Mouse (Mus musculus) heart, embryonic 15.5 days (tissue): Measurements from ENCODE around the gene Cdr2. TPM values are rescaled to one million over a fixed set of nuclear protein-coding genes. Genes with fewer than 3 reads are reported as not detected.
"Not testable (repeated sequence)": the region's sequence is repeated elsewhere in the genome, so short reads cannot be mapped to it uniquely, and the experiment has no call there.

Experiments
- ATAC-seq: fragments of 200-750 bp; cut with Nextera tagmentation; replicated peaks from 2 replicates; pipeline ENCODE4 v1.8.0; 2017; ENCODE audit warnings: low read depth, moderate TSS enrichment; ENCODE audit not compliant: insufficient number of reproducible peaks, insufficient read depth, low FRiP score
- H3K27ac ChIP-seq: fragments of 300-500 bp; sonication (generic); 2 replicates; pipeline ENCODE4 v1.5.1; 2015; ENCODE audit warnings: mild to moderate bottlenecking, inconsistent platforms
- H3K27me3 ChIP-seq: fragments of 300-500 bp; sonication (generic); 2 replicates; pipeline ENCODE4 v1.6.1; 2015; ENCODE audit warnings: inconsistent platforms
- H3K36me3 ChIP-seq: fragments of 300-500 bp; sonication (generic); 2 replicates; pipeline ENCODE4 v1.6.1; 2015; ENCODE audit warnings: mild to moderate bottlenecking, inconsistent platforms
- H3K4me1 ChIP-seq: fragments of 300-500 bp; sonication (generic); replicated peaks from 2 replicates; pipeline ENCODE4 v1.6.1; 2015; ENCODE audit warnings: inconsistent platforms
- H3K4me2 ChIP-seq: fragments of 300-500 bp; sonication (generic); 2 replicates; pipeline ENCODE4 v1.6.1; 2015; ENCODE audit warnings: inconsistent platforms, mild to moderate bottlenecking, moderate library complexity
- H3K4me3 ChIP-seq: fragments of 300-500 bp; sonication (generic); 2 replicates; pipeline ENCODE4 v1.5.1; 2015; ENCODE audit warnings: mild to moderate bottlenecking, inconsistent platforms
- H3K9ac ChIP-seq: fragments of 300-500 bp; sonication (generic); 2 replicates; pipeline ENCODE4 v1.6.1; 2015; ENCODE audit warnings: mild to moderate bottlenecking, inconsistent platforms
- H3K9me3 ChIP-seq: fragments of 300-500 bp; sonication (generic); replicated peaks from 2 replicates; pipeline ENCODE4 v1.6.1; 2016; ENCODE audit warnings: inconsistent platforms
- WGBS: fragments of 180-500 bp; shearing (Covaris S2); methylation state at CpG from one replicate; pipeline ENCODE4 v1.1.7; 2015; ENCODE audit warnings: mixed read lengths; 5-methylcytosine and 5-hydroxymethylcytosine counted together
- polyA plus RNA-seq: library from polyadenylated mRNA; unstranded; fragments of >200 nt; fragmentation: Nextera tagmentation; extraction: Ambion mirVana; gene quantifications from 2 replicates; pipeline ENCODE4 v1.2.1, GENCODE M21; 2015

Gene Cdr2
- 13.2 and 14.8 TPM in 2 replicates for polyA plus RNA-seq

DNA sequence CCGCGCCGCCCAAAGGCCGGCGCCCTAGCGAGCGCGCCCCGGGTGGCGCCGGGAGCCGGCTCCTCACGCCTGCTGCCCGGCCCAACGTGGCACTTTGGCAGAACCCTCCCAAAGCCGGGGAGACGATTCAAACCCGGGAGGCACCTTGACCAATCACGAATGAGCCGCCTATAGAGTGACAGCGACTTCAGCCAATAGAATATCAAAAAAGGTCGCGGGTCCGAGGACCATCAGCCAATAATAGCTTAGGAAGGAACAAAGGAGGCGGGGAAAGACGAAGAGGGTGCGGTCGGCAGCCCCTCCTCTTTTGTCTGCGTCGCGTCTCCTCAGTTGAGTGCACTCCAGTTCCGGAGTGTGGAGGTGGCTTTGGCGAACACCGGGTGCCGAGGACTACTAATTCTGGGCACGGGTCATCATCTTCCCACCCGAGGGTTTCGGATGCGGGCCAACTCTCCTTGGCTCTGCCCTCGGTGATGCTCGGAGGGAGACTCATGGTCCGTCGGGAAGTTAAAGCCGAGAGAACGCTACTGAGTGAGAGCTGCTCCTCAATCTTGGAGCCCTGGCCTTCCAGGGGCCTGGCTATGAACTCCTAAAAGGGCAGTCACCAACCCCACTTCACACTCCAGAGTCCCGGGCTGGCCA, at the start of gene Cdr2, which contains the start of gene Mfsd13b:
Gene Cdr2 (minus strand): TSS at position 113 of the 642 bp plus-strand sequence.
Gene Mfsd13b (plus strand): TSS at position 310 of the 642 bp plus-strand sequence.
- Histone ChIP-seq H3K36me3 (no peaks in the 10 kb centered on the region), H3K9ac (peak within 1 kb of the TSS; percentile 75), H3K4me3 (peak within 1 kb of the TSS; percentile 67), H3K4me2 (peak within 1 kb of the TSS; percentile 86), H3K27ac (peak within 1 kb of the TSS; percentile 70), H3K9me3 (no peaks in the 10 kb centered on the region), H3K4me1 (peaks cover 9% of the 10 kb centered on the region), H3K27me3 (no peaks in the 10 kb centered on the region)
- WGBS, result under 1% methylated on average over 46 of the region's 46 CpGs
- ATAC-seq, result peak; percentile 97

DNA sequence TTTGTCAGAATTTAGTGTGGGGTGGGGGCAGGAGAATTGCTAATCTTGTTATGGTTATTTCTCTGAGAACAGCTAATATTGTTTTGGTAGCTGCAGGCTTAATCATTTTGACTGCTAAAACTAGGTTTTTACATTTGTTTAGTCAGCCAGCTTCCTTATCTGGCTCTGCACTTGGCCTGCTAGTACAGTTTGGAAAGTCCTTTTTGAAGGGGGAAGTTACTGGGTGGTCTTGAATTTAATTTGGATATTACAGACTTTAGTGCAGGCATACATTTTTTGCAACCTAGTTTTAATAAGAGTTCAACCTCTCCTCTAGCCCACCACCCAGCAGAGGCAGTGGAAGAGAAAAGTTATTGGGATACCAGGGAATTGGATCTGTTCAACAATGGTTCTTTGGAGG, 47.8 kb upstream of the Cdr2 start:
- peaks cover 27% of the 10 kb centered on the region for H3K27me3 ChIP-seq
- H3K9ac ChIP-seq, H3K4me2 ChIP-seq, H3K9me3 ChIP-seq, H3K4me3 ChIP-seq, H3K27ac ChIP-seq, H3K4me1 ChIP-seq, H3K36me3 ChIP-seq, ATAC-seq: not testable (repeated sequence)

DNA sequence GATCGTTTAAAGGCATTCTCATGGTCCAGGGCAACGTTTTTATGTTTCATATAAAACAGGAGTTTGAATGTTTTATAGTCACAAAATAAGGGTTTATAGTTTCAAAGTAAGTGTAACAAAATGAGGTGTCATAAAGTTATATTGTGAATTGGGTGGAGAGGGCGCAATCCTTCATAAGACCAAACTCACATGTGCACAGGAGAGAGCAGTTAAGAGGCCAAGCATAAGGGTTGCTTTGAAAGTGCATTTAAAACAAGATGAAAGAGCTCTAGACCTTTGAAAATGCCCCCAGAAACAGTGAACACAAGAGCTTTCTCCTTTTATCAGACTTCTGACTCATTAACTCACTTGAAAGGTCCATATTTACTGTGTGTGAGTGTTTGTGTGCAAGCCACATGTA, 44.2 kb upstream of the Cdr2 start:
- Histone ChIP-seq H3K27me3 (peaks cover 15% of the 10 kb centered on the region), H3K4me1 (no peaks in the 10 kb centered on the region), H3K9ac (no peak overlapping the region), H3K4me2 (no peak overlapping the region), H3K4me3 (no peak overlapping the region), H3K27ac (no peak overlapping the region), H3K9me3 (no peaks in the 10 kb centered on the region), H3K36me3 (no peaks in the 10 kb centered on the region)
- no peak for ATAC-seq
- 62% methylated on average over 3 of the region's 3 CpGs for WGBS

DNA sequence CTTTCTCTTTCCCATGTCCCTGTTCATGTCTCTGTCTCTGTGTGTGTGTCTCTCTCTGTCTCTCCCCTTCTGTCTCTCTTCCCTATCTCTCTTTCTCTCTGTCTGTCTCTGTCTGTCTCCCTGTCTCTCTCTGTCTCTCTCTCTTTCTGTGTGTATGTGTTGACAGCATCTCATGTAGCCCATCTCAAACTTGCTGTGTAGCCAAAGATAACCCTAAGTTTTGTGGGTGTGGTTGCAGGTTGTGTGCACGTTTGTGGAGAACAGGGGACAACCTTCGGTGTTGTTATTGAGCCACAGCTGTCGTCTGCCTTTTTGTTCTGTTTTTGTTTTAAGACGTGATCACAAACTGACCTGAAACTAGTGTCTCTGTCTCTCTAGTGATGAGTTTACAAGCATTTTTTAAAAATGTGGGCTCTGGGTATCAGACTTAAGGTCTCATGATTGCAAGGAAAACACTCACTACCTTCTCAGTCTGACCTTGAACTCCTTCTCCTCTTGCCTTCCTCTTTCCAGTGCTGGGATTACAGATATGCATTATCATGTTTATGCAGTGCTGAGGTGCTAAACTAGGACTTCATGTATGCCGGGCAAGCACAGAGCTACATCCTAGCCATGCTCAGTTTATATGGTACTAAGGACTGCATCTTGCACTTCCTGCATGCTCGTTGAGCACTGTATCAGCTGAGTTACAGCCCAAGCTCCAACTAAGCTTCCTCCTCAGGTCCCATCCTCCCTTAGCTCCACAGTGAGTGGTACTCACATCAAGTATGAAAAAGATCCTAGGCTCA, 43.3 kb upstream of the Cdr2 start:
- Histone ChIP-seq H3K4me3 (no peak overlapping the region), H3K9ac (no peak overlapping the region), H3K4me2 (no peak overlapping the region), H3K36me3 (no peaks in the 10 kb centered on the region), H3K27ac (no peak overlapping the region), H3K4me1 (no peaks in the 10 kb centered on the region), H3K27me3 (peaks cover 10% of the 10 kb centered on the region), H3K9me3 (no peaks in the 10 kb centered on the region)
- 56% methylated on average over 6 of the region's 6 CpGs for WGBS
- ATAC-seq, result no peak

DNA sequence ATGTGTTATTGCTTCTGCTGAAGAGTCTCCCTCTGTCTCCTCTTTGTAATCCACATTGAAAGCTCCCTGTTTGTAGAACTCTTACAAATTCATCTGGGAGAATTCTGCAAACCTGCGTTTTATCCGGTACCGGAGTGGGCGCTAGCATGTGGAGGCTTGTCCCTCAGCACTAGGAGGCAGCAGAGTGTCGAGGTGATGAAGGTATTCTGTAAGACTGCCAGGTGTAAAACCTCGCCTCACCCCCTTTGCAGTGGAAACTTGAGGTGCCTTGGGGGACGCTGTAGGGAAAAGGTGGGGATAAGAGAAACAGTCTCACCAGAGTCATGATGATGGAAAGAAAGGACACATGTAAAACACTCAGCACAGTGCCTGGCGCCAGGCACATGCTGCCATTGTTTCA, 38.2 kb upstream of the Cdr2 start:
- Histone ChIP-seq H3K9me3 (no peaks in the 10 kb centered on the region), H3K4me1 (no peaks in the 10 kb centered on the region), H3K27me3 (no peaks in the 10 kb centered on the region), H3K4me2 (no peak overlapping the region), H3K4me3 (no peak overlapping the region), H3K36me3 (no peaks in the 10 kb centered on the region), H3K27ac (no peak overlapping the region), H3K9ac (no peak overlapping the region)
- no peak for ATAC-seq
- 31% methylated on average over 8 of the region's 8 CpGs for WGBS

DNA sequence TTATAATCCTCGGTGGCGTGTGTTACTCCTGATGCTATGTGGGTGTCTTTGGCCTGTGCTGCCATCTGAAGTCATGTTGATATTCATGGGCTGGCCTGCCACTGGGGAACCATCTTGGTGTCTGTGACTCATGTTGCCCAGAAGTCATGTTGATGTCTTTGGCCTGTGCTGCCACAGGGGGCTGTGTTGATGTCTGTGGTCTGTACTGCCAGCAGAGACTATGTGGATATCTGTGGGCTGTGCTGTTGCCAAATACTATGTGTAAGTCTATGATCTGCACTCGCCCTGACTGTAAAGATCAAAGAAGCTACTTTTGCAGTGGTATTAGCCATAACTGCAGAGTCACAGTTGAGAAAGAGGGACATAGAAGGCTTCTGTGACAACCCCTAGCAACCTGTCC, 36.7 kb upstream of the Cdr2 start:
- no peak overlapping the region for H3K4me2 ChIP-seq
- no peak overlapping the region for H3K4me3 ChIP-seq
- H3K9me3 ChIP-seq, result no peaks in the 10 kb centered on the region
- H3K27me3 ChIP-seq, result no peaks in the 10 kb centered on the region
- no peak; the same call in 1 of the 2 replicates for ATAC-seq
- H3K9ac ChIP-seq, result no peak overlapping the region
- no peaks in the 10 kb centered on the region for H3K36me3 ChIP-seq
- 71% methylated on average over 3 of the region's 3 CpGs for WGBS
- H3K27ac ChIP-seq, result no peak overlapping the region
- no peaks in the 10 kb centered on the region for H3K4me1 ChIP-seq

DNA sequence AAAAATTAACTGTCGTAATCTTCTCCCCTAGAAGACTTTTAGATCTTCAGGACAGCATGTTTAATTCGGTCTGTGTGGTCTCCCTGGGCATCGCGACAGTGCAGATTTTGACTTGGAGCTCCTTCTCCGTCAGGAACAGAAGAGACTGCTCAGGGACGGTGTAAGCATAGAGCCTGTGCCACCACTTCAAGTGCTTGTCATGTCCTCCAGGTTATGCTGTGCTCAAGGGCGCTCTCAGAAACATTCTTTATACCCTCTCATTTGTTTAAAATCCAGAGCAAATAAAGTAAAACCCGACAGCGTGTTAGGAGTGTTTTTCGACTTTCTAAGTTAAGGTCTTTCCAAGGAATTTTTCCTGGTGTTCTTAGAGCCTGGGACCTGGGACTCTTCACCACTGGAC, 32.4 kb upstream of the Cdr2 start:
- no peak for ATAC-seq
- no peaks in the 10 kb centered on the region for H3K9me3 ChIP-seq
- no peaks in the 10 kb centered on the region for H3K36me3 ChIP-seq
- H3K27ac ChIP-seq, result no peak overlapping the region
- H3K9ac ChIP-seq, result no peak overlapping the region
- no peak overlapping the region for H3K4me3 ChIP-seq
- WGBS, result 79% methylated on average over 10 of the region's 10 CpGs
- H3K4me1 ChIP-seq, result no peaks in the 10 kb centered on the region
- no peak overlapping the region for H3K4me2 ChIP-seq
- H3K27me3 ChIP-seq, result no peaks in the 10 kb centered on the region

DNA sequence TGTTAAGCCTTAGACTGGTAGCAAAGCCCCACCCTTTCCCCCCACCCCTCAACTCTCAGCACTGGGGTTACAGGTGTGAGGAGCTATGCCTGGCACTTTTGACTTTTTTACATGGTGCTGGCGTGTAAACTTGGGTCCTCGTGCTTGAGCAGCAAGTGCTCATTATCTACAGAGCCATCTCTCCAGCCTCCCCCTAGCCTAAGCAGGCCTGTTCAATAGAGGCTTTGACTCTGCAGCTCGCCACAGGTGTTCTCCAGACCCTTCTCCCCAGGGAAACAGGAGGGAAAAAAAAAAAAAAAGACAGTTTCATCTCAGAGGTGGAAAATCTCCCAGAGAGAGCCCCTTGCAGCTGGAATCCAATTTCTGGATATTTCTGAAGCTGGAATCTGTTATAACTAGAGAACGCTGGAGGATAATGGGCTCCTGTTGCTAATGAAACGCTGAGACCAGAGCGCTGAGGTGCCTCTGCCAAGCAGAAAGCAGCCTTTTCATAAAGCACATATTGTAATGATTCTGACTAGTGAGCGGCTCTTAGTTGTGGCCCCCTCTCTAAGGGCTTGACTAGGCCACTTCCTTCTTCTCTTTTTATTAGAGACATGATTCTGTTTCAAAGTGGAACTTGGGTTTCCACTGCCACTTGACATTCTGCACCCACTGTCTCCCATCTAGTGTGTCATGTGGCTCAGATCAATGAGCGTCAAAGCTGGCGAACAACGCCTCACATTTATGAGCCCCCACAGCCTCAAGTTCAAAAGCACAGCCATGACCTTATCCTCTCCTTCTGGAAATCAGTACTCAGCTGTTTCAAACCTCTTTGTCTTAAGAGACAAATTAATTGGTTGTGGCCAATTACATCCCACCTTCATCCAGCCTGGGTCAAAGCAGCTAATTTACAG, 29.9 kb upstream of the Cdr2 start:
- Histone ChIP-seq H3K4me1 (no peaks in the 10 kb centered on the region), H3K27ac (no peak overlapping the region), H3K4me3 (no peak overlapping the region), H3K4me2 (no peak overlapping the region), H3K9me3 (no peaks in the 10 kb centered on the region), H3K27me3 (no peaks in the 10 kb centered on the region), H3K9ac (no peak overlapping the region), H3K36me3 (no peaks in the 10 kb centered on the region)
- WGBS, result 73% methylated on average over 10 of the region's 10 CpGs
- no peak for ATAC-seq

DNA sequence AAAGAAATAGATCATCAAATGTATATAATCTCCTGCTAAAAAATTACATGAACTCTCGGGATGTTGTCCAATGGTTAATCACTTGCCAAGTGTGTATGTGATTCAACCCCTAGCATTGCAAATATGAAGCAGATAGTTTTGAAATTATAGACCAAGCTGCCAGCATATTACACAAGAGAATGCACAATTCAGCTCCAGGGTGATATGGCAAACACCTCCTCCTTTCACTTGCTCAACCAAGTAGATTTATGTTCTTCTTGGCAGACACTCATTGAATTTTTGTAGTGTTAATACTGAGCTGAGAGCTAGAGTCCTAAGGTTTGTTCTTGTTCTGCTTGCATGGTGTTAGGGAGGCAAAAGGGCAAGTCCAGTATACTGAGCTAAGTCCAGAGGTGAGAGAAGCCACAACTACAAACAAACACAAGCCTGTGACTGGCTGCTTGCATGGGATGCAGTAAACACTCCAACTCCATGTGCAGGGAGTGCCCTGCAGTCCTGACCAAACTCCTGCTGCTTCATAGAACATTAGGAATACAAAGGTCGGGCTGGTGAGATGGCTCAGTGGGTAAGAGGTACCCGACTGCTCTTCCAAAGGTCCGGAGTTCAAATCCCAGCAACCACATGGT, 21.8 kb upstream of the Cdr2 start:
- no peak overlapping the region for H3K4me3 ChIP-seq
- 68% methylated on average over 4 of the region's 4 CpGs for WGBS
- no peak for ATAC-seq
- no peaks in the 10 kb centered on the region for H3K27me3 ChIP-seq
- H3K4me1 ChIP-seq, result no peaks in the 10 kb centered on the region
- no peak overlapping the region for H3K27ac ChIP-seq
- no peak overlapping the region for H3K9ac ChIP-seq
- H3K9me3 ChIP-seq, result no peaks in the 10 kb centered on the region
- H3K36me3 ChIP-seq, result no peaks in the 10 kb centered on the region
- no peak overlapping the region for H3K4me2 ChIP-seq

DNA sequence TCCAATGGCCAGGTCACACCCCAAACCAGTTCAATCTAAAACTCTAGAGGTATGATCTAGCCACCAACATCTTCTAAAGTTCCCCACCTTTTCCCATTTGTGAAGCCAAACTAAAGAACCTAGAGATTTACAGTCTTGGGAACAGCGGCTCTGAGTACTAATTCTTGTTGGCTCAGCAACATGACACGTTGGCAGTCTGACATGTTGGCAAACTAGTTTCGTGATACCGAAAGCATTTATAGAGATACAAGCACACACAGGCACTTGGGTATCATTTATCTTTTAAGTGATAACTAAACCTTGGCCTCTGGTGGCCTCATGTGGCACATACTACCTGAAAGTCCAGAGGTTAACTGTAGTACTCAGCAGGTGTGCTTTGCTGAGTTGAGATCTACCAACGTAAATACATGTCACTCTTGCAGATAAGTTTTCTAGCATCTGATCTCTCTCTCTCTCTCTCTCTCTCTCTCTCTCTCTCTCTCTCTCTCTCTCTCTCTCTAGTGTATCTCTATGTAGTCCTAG, 20.4 kb upstream of the Cdr2 start:
- H3K36me3 ChIP-seq, result no peaks in the 10 kb centered on the region
- no peak overlapping the region for H3K9ac ChIP-seq
- no peak for ATAC-seq
- no peak overlapping the region for H3K4me3 ChIP-seq
- H3K27me3 ChIP-seq, result no peaks in the 10 kb centered on the region
- H3K4me2 ChIP-seq, result no peak overlapping the region
- WGBS, result 69% methylated on average over 5 of the region's 5 CpGs
- no peak overlapping the region for H3K27ac ChIP-seq
- H3K4me1 ChIP-seq, result no peaks in the 10 kb centered on the region
- no peaks in the 10 kb centered on the region for H3K9me3 ChIP-seq

DNA sequence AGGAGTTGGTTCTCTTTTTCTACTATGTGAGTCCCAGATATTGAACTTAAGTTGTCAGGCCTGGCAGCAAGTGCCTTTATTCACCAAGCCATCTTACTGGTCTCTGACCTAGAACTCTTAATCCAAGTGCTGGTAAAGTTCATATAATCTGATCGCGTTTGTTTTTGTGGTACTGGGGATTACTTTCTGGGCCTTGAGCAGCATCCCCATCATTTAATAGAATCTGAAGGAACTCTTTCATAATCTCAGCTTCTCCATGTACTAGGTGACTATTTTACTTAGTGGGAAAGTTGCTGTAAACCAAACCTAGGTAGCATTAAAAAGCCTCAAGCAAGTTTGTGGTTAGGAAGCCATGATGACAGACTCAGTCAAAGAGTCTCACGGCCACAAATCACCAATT, 19.8 kb upstream of the Cdr2 start:
- Histone ChIP-seq H3K4me1 (no peaks in the 10 kb centered on the region), H3K4me3 (no peak overlapping the region), H3K9ac (no peak overlapping the region), H3K36me3 (no peaks in the 10 kb centered on the region), H3K27me3 (no peaks in the 10 kb centered on the region), H3K9me3 (no peaks in the 10 kb centered on the region), H3K27ac (no peak overlapping the region), H3K4me2 (no peak overlapping the region)
- 72% methylated on average over 3 of the region's 3 CpGs for WGBS
- no peak for ATAC-seq
